Mouse (Mus musculus): ENCODE data around the gene Dcp1b. TPM values are rescaled to one million over a fixed set of nuclear protein-coding genes. Genes with fewer than 3 reads are reported as not detected.

The Dcp1b gene
- total RNA-seq (2023): 31.8 TPM

GRCm38 (mm10) chr6:119175078-119175853 lies at the start of gene Dcp1b:
Dcp1b (plus strand) TSS chr6:119175253.

GRCm38 (mm10) chr6:119196382-119197305 lies 21.6 kb downstream of the Dcp1b start, which contains the start of gene Cacna1c:
Cacna1c (minus strand) TSS chr6:119196418.

GRCm38 (mm10) chr6:119236241-119236640 lies 61.2 kb downstream of the Dcp1b start, which contains the start of gene Cacna2d4:
Cacna2d4 (plus strand) TSS chr6:119236526.

Other genes starting within 250 kb of the Dcp1b start
- 0.34 TPM for gene Cacna1c, start 21.2 kb downstream of the Dcp1b start, total RNA-seq (2023)
- gene Cacna2d4, start 61.3 kb downstream of the Dcp1b start, total RNA-seq (2023): 11.6 TPM
- 2.4 TPM for gene Lrtm2, start 155.5 kb downstream of the Dcp1b start, total RNA-seq (2023)
- 39.7 TPM for gene Adipor2, start 242.5 kb downstream of the Dcp1b start, total RNA-seq (2023)